5 mouse cellular contexts compared by ENCODE assay signal in genomic region chr7:110132272-110132671, GRCm38 (mm10). TPM values are rescaled to one million over a fixed set of nuclear protein-coding genes. Genes with fewer than 3 reads are reported as not detected.
DNase-seq lines count a peak whose midpoint lies in the region; ATAC-seq and TF ChIP-seq lines count a peak whose summit lies in the region.
"Not testable (repeated sequence)": the region's sequence is repeated elsewhere in the genome, so short reads cannot be mapped to it uniquely, and the experiment has no call there.

No protein-coding gene starts in this region.

- H3K36me3 ChIP-seq in lung, postnatal 0 days (ENCODE audit: insufficient read depth, low read length): 0 out of 2 replicates have a peak, but pooled peaks cover 10% of the 10 kb centered on the region
- H3K36me3 ChIP-seq in stomach, postnatal 0 days (ENCODE audit: control insufficient read depth, insufficient read depth, low read length): not testable (repeated sequence)

- TF ChIP-seq EP300 in lung, postnatal 0 days (IDR thresholded peaks at IDR 0.05); stomach, postnatal 0 days (optimal IDR thresholded peaks at IDR 0.05): not testable (repeated sequence)

- not testable (repeated sequence) for H3K4me2 ChIP-seq in lung, postnatal 0 days (replicated peaks; ENCODE audit: low read depth, low read length); stomach, postnatal 0 days (replicated peaks; ENCODE audit: low read depth)

- not testable (repeated sequence) for H3K9me3 ChIP-seq in lung, postnatal 0 days (ENCODE audit: low read length); stomach, postnatal 0 days (ENCODE audit: control insufficient read depth, low read length)

- POLR2A ChIA-PET in Patski (lab: Charles Lee): not testable (repeated sequence)

- H3K4me1 ChIP-seq in lung, postnatal 0 days (ENCODE audit: insufficient read depth, low read depth, low read length); stomach, postnatal 0 days (replicated peaks; ENCODE audit: control insufficient read depth, insufficient read depth): not testable (repeated sequence)

- H3K27me3 ChIP-seq in Patski; lung, postnatal 0 days (replicated peaks; ENCODE audit: insufficient read depth, low read length); stomach, postnatal 0 days (ENCODE audit: control insufficient read depth, insufficient read depth, low read length): not testable (repeated sequence)

- not testable (repeated sequence) for H3K9ac ChIP-seq in lung, postnatal 0 days (replicated peaks; ENCODE audit: low read depth); stomach, postnatal 0 days (ENCODE audit: low read length)

- in situ Hi-C loops in Patski (cut with MboI; ENCODE audit: low pct_unique_long_range_greater_than_20kb): not testable (repeated sequence)

- TF ChIP-seq CTCF in Patski (IDR thresholded peaks at IDR 0.05): peak; percentile 52
- TF ChIP-seq CTCF in lung, postnatal 0 days (IDR thresholded peaks at IDR 0.05): peak; percentile 16; the same call in 1 of the 2 replicates
- peak; percentile 29 for TF ChIP-seq CTCF in stomach, postnatal 0 days (IDR thresholded peaks at IDR 0.05; ENCODE audit: low read depth)

- ATAC-seq in Patski; lung, postnatal 0 days; stomach, postnatal 0 days (ENCODE audit: low FRiP score, low TSS enrichment): not testable (repeated sequence)

- 68% methylated on average over 2 of the region's 2 CpGs for WGBS in lung, postnatal 0 days
- WGBS in stomach, postnatal 0 days: 63% methylated on average over 2 of the region's 2 CpGs

- not testable (repeated sequence) for H3K4me3 ChIP-seq in lung, postnatal 0 days (ENCODE audit: low read depth, low read length); stomach, postnatal 0 days (ENCODE audit: low read depth, low read length)

- CTCF ChIA-PET in Patski (lab: Charles Lee): interaction anchor here (1.4 kb wide), 1 partner anchor 31 kb away, joined by 3 read pairs; no protein-coding TSS in a partner anchor

- not testable (repeated sequence) for H3K27ac ChIP-seq in lung, postnatal 0 days (ENCODE audit: low read length); stomach, postnatal 0 days (replicated peaks)

- DNase-seq in Patski (ENCODE audit: low read depth, low spot score); lung, postnatal 0 days (ENCODE audit: low spot score); stomach, postnatal 0 days (ENCODE audit: low spot score): not testable (repeated sequence)
- DNase-seq in ZHBTc4 (ENCODE audit: low read depth, low spot score): peak; percentile 24
- DNase-seq in heart, adult 11 months: peak; percentile 74

RNA-seq across cellular contexts. Expression of gene Wee1, which starts 10.4 kb away (rescaled TPM):
- 28.5 TPM for polyA plus RNA-seq in Patski (2021)
- 7.9 and 8.6 TPM in 2 replicates for polyA plus RNA-seq in lung, postnatal 0 days (2015; fragmentation: Nextera tagmentation; extraction: Ambion mirVana)
- polyA plus RNA-seq in stomach, postnatal 0 days (2015; fragmentation: Nextera tagmentation; extraction: Ambion mirVana): 14.5 and 16.6 TPM in 2 replicates
